Comparison of ENCODE assay signal across 11 mouse cellular contexts in genomic region chr9:49667066-49667465, GRCm38 (mm10).
"Had no signal": no experiment of that assay in that cellular context is flagged by ENCODE, and none has a peak within 500 bp of the region (broad histone marks: within the 10 kb centered on the region; RNA-seq: fewer than 3 reads in every experiment).

No protein-coding gene starts in this region.

- DNase-seq: kidney, adult 2 months; kidney, postnatal 36 days; right cerebral cortex, postnatal 4 days; spleen, adult 18-20 months; thymus, adult 18-20 months; thymus, postnatal 14 days had no signal

- H3K4me2 ChIP-seq: limb, embryonic 15.5 days; liver, embryonic 12.5 days; midbrain, embryonic 13.5 days; neural tube, embryonic 12.5 days had no signal

- H3K36me3 ChIP-seq: limb, embryonic 15.5 days; liver, embryonic 12.5 days had no signal

- H3K4me1 ChIP-seq: liver, embryonic 12.5 days had no signal

- H3K4me3 ChIP-seq: limb, embryonic 15.5 days; liver, embryonic 12.5 days; midbrain, embryonic 13.5 days; myocyte; neural tube, embryonic 12.5 days had no signal

- H3K27me3 ChIP-seq: limb, embryonic 15.5 days; liver, embryonic 12.5 days; midbrain, embryonic 13.5 days; neural tube, embryonic 12.5 days had no signal

- H3K9ac ChIP-seq: limb, embryonic 15.5 days; liver, embryonic 12.5 days; midbrain, embryonic 13.5 days; neural tube, embryonic 12.5 days had no signal

- H3K9me3 ChIP-seq: limb, embryonic 15.5 days; midbrain, embryonic 13.5 days; neural tube, embryonic 12.5 days had no signal

- H3K27ac ChIP-seq: limb, embryonic 15.5 days; liver, embryonic 12.5 days; midbrain, embryonic 13.5 days; neural tube, embryonic 12.5 days had no signal

- ATAC-seq: liver, embryonic 12.5 days; midbrain, embryonic 13.5 days had no signal
